Mouse (Mus musculus): ENCODE results near the gene Dvl1. TPM values are rescaled to one million over a fixed set of nuclear protein-coding genes. Genes with fewer than 3 reads are reported as not detected.

Dvl1 gene
- polyA plus RNA-seq, 1 experiment = 38.5 TPM

DNA sequence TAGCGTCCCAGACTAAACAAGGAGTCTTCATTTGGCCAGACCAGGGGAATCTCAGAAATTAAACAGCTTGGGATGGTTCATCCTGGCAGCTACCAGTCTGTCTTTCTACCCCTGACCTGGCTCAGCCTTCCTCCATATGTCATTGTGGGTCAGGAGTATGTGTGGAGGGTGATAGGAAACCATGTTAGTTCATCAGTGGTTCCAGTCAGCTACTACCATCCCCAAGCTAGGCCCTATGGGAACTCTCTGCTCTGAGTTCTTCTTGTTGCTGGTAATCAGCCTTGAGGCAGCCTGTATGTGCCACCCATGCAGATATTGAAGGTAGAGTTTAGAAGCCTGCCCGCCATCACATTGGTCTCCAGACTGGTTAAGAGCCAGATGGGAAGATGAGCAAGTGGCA, 51.1 kb downstream of the Dvl1 start:
- H3K4me1 ChIP-seq (ENCODE audit: control insufficient read depth, insufficient read depth, low read length) = peaks cover 5% of the 10 kb centered on the region; the same call in 1 of the 2 replicates
- TF ChIP-seq CTCF (IDR thresholded peaks at IDR 0.05; ENCODE audit: borderline replicate concordance, insufficient read depth, low read length) (no peak), POLR2A (IDR thresholded peaks at IDR 0.05; ENCODE audit: low read depth, low read length) (no peak)
- H3K27ac ChIP-seq (ENCODE audit: insufficient read depth, low read length) = no peak overlapping the region
- H3K4me3 ChIP-seq (ENCODE audit: insufficient read depth, low read length) = no peak overlapping the region

DNA sequence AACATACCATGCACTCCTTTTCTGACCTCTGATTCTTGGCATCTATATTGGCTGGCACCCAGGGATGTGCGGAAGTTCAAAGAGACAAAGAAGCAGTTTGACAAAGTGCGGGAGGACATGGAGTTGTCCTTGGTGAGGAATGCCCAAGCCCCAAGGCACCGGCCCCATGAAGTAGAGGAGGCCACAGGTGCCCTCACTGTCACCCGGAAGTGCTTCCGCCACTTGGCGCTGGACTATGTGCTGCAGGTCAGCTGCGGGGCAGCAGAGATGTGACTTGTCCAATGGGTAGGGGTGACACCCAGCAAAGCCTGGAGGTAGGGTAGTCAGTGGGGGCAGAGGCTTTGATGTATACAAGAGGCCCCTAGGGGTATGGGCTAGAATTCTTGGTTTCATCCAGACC, 52.2 kb downstream of the Dvl1 start:
- H3K4me1 ChIP-seq (ENCODE audit: control insufficient read depth, insufficient read depth, low read length) = 0 out of 2 replicates have a peak, but pooled peaks cover 4% of the 10 kb centered on the region
- no peak for TF ChIP-seq POLR2A (IDR thresholded peaks at IDR 0.05; ENCODE audit: low read depth, low read length)
- TF ChIP-seq CTCF (IDR thresholded peaks at IDR 0.05; ENCODE audit: borderline replicate concordance, insufficient read depth, low read length) = no peak
- H3K27ac ChIP-seq (ENCODE audit: insufficient read depth, low read length) = no peak overlapping the region

DNA sequence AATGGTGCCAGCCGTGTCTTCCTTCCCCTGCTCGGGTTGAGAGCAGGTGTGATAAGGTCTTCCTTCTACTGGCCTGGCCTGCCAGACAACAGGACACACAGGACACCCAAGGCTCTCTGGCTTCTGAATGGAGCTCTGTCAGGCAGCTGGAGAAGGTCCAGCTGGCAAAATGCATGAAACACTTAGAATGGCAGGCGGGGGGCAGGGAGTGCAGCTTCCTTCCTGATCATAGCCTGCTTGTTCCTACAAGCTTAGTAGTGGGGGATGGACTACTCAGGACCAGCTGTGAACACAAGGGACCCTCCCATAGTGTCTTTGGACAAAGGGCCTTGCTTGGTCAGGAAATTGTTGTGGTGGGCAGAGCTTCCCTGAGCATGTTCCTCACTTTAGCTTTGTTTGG, 54.0 kb downstream of the Dvl1 start:
- TF ChIP-seq POLR2A (IDR thresholded peaks at IDR 0.05; ENCODE audit: low read depth, low read length) = no peak
- no peak for TF ChIP-seq CTCF (IDR thresholded peaks at IDR 0.05; ENCODE audit: borderline replicate concordance, insufficient read depth, low read length)
- H3K4me3 ChIP-seq (ENCODE audit: insufficient read depth, low read length) = no peak overlapping the region
- no peaks in the 10 kb centered on the region for H3K4me1 ChIP-seq (ENCODE audit: control insufficient read depth, insufficient read depth, low read length)
- H3K27ac ChIP-seq (ENCODE audit: insufficient read depth, low read length) = no peak overlapping the region

More for the DNA sequence above, 52.2 kb downstream of the Dvl1 start:
- no peak overlapping the region for H3K4me3 ChIP-seq (ENCODE audit: insufficient read depth, low read length)

DNA sequence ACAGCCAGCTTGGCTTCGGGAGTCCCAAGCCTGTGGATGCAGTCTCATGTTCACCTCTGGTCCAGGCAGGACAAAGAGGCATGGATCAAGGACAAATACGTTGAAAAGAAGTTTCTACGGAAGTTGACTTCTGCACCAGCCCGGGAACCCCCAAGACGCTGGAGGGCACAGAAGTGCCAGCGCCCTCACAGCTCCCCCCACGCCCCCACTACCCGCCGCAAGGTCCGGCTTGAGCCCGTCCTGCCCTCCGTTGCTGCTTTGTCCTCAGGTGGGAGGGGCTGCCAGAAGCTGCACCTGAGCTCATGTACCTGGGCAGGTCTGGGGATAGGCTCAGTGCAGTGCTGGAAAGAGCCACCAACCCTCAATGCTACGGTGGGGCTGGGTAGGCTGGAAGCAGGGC, 56.0 kb downstream of the Dvl1 start:
- Histone ChIP-seq H3K4me3 (ENCODE audit: insufficient read depth, low read length) (no peak overlapping the region), H3K4me1 (ENCODE audit: control insufficient read depth, insufficient read depth, low read length) (no peaks in the 10 kb centered on the region), H3K27ac (ENCODE audit: insufficient read depth, low read length) (no peak overlapping the region)
- TF ChIP-seq POLR2A (IDR thresholded peaks at IDR 0.05; ENCODE audit: low read depth, low read length) (no peak), CTCF (IDR thresholded peaks at IDR 0.05; ENCODE audit: borderline replicate concordance, insufficient read depth, low read length) (no peak)

DNA sequence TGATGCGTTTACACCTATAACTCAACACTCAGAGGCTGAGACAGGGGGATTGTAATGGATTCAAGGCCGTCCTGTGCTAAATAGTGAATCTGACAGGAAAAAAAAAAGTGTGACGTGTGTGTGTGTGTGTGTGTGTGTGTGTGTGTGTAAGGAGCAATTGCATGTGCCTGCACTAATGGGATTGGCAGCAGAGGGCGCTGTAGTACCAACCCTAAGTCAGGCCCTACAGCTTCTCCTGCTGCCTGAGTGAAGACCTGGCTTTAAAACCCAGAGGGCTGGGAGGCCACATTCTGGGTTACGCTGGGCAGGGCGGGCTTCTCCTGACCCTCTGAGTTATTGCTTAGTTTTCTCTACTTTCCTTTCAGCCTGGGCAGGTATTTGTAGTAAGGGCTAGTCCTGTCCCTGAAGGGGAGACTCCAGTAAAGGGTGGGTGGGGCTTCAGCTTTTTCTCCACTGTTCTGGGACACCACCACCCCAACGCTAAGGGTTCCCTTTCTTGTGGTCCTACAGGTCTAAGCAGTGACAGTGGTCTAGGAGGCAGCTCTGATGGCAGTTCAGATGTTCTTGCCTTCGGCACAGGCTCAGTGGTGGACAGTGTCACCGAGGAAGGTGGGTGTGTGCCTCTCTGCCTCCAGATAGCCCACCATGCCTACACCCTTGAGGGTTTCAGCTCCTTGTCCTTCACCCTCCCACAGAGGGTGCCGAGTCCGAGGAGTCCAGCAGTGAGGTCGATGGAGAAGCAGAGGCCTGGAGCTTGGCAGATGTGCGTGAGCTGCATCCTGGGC, 57.3 kb downstream of the Dvl1 start:
- no peak overlapping the region for H3K4me3 ChIP-seq (ENCODE audit: insufficient read depth, low read length)

DNA sequence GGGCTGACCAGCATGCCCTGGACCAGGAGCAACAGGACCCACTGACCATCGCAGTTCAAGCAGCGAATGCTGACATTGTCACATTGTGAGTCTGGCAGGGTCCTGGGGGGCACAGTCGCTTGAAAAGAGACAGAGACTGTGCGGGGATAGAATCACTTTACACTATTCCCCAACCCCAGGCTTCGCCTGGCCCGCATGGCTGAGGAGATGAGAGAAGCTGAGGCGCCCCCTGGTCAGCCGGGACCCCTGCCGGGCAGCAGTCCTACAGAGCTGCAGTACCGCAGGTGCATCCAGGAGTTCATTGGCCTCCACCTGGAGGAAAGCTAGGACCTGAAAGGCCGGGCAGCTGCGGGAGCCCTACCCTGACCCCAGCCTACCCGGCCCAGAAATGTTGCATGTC, 58.4 kb downstream of the Dvl1 start:
- TF ChIP-seq CTCF (IDR thresholded peaks at IDR 0.05; ENCODE audit: borderline replicate concordance, insufficient read depth, low read length) = no peak
- no peak for TF ChIP-seq POLR2A (IDR thresholded peaks at IDR 0.05; ENCODE audit: low read depth, low read length)
- Histone ChIP-seq H3K4me3 (ENCODE audit: insufficient read depth, low read length) (no peak overlapping the region), H3K4me1 (ENCODE audit: control insufficient read depth, insufficient read depth, low read length) (no peaks in the 10 kb centered on the region), H3K27ac (ENCODE audit: insufficient read depth, low read length) (no peak overlapping the region)

More for the DNA sequence above, 57.3 kb downstream of the Dvl1 start:
- Histone ChIP-seq H3K4me1 (ENCODE audit: control insufficient read depth, insufficient read depth, low read length) (no peaks in the 10 kb centered on the region), H3K27ac (ENCODE audit: insufficient read depth, low read length) (no peak overlapping the region)
- TF ChIP-seq CTCF (IDR thresholded peaks at IDR 0.05; ENCODE audit: borderline replicate concordance, insufficient read depth, low read length) (peak; percentile 43; the same call in 1 of the 2 replicates), POLR2A (IDR thresholded peaks at IDR 0.05; ENCODE audit: low read depth, low read length) (no peak)

DNA sequence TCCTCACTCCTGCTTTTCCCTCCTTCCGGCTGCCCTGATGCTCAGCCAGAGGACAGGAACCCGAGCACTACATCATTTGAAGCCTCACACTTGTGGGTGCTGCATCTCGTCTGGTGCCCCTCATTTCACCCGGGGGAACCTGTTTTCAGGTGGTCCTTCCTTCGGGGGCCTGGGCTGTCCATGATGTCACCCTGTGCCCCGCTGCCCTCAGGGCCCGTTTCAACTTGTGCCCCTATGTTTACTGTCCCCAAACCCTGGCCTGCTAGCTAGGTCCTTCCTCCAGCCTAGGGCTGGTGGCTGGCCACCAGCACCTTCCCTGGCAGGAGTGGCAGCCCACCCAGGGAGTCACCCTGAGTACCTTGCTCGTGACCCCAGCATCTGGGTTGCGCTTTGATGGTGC, 58.9 kb downstream of the Dvl1 start:
- no peak overlapping the region for H3K4me3 ChIP-seq (ENCODE audit: insufficient read depth, low read length)
- TF ChIP-seq CTCF (IDR thresholded peaks at IDR 0.05; ENCODE audit: borderline replicate concordance, insufficient read depth, low read length) (no peak), POLR2A (IDR thresholded peaks at IDR 0.05; ENCODE audit: low read depth, low read length) (no peak)
- no peaks in the 10 kb centered on the region for H3K4me1 ChIP-seq (ENCODE audit: control insufficient read depth, insufficient read depth, low read length)
- no peak overlapping the region for H3K27ac ChIP-seq (ENCODE audit: insufficient read depth, low read length)

DNA sequence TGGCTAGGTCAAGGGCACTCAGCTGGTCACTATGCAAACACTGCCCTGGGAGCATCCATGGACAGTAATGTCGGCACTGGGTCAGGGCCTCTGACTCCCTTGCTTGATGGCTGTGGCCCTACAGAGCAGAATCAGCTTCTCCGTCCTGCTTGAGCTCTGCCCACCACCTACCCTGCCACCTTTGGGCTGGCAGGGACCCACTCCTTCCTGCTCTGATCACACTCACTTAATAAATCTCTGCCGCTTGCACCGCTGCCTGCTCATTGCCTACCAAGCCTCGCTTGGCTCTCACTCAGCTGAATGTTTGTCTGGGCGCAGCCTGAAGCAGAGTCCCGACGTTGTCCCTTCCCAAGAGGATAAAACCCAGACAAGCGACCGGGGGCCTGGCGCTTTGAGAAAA, 59.8 kb downstream of the Dvl1 start:
- no peak for TF ChIP-seq CTCF (IDR thresholded peaks at IDR 0.05; ENCODE audit: borderline replicate concordance, insufficient read depth, low read length)
- TF ChIP-seq POLR2A (IDR thresholded peaks at IDR 0.05; ENCODE audit: low read depth, low read length) = no peak
- H3K4me1 ChIP-seq (ENCODE audit: control insufficient read depth, insufficient read depth, low read length) = no peaks in the 10 kb centered on the region
- no peak overlapping the region for H3K27ac ChIP-seq (ENCODE audit: insufficient read depth, low read length)

DNA sequence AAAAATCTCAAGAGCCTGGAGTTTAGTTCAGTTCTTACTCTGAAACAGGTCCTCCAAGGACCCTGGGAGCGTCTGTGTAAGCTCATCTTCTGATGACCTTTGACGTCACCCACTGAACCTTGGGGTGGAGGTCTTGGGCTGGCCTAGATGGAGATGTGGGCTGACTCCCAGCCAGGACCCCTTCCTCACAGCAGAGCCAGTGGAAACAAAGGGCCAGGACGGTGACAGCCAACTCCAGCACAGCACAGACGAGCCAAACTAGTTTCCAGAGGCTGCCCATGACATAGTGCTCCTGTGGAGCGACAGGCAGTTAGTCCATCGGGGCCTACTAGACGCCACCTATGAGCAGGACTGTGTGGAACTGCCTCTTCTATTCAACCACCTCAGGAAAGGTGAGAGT, 61.1 kb downstream of the Dvl1 start:
- no peaks in the 10 kb centered on the region for H3K4me1 ChIP-seq (ENCODE audit: control insufficient read depth, insufficient read depth, low read length)
- H3K27ac ChIP-seq (ENCODE audit: insufficient read depth, low read length) = no peak overlapping the region
- TF ChIP-seq POLR2A (IDR thresholded peaks at IDR 0.05; ENCODE audit: low read depth, low read length) = no peak
- TF ChIP-seq CTCF (IDR thresholded peaks at IDR 0.05; ENCODE audit: borderline replicate concordance, insufficient read depth, low read length) = no peak
- no peak overlapping the region for H3K4me3 ChIP-seq (ENCODE audit: insufficient read depth, low read length)

More for the DNA sequence above, 59.8 kb downstream of the Dvl1 start:
- H3K4me3 ChIP-seq (ENCODE audit: insufficient read depth, low read length) = no peak overlapping the region

DNA sequence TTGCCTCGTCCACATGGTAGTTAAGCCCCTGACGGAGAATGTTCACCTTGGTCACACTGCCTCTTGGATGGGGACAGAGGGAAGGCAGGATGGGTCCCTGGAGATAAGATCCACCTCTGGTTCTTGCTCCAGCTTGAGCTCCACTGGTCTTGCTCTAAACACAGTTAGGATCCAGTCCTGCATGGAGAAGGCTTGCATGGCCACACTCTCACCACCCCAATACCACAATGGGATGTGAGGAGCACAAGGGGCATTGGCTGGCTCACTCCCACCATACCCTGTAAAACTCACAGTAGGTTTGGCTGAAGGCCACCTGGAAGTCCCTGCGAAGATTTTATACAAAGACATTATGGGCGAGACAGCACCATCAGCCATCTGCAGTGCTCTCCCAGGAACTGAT, 61.5 kb downstream of the Dvl1 start:
- H3K27ac ChIP-seq (ENCODE audit: insufficient read depth, low read length) = no peak overlapping the region
- no peaks in the 10 kb centered on the region for H3K4me1 ChIP-seq (ENCODE audit: control insufficient read depth, insufficient read depth, low read length)
- no peak overlapping the region for H3K4me3 ChIP-seq (ENCODE audit: insufficient read depth, low read length)
- TF ChIP-seq CTCF (IDR thresholded peaks at IDR 0.05; ENCODE audit: borderline replicate concordance, insufficient read depth, low read length) = no peak
- TF ChIP-seq POLR2A (IDR thresholded peaks at IDR 0.05; ENCODE audit: low read depth, low read length) = no peak

Other genes with a start within 250 kb of the Dvl1 start
- 11.7 and 13.5 TPM in 2 replicates for gene Slc35e2, start 246.0 kb upstream of the Dvl1 start, polyA plus RNA-seq (2011; ENCODE audit: insufficient read length, low read depth, missing spikeins)
- 75.2 and 77.0 TPM in 2 replicates for gene Cdk11b, start 222.5 kb upstream of the Dvl1 start, polyA plus RNA-seq (2011; ENCODE audit: insufficient read length, low read depth, missing spikeins)
- gene Gm10563, start 202.0 kb upstream of the Dvl1 start, polyA plus RNA-seq (2011; ENCODE audit: insufficient read length, low read depth, missing spikeins) = not detected in 2 replicates
- gene Mmp23, start 194.0 kb upstream of the Dvl1 start, polyA plus RNA-seq (2011; ENCODE audit: insufficient read length, low read depth, missing spikeins) = 80.7 and 93.1 TPM in 2 replicates
- gene Mib2, start 178.2 kb upstream of the Dvl1 start, polyA plus RNA-seq (2011; ENCODE audit: insufficient read length, low read depth, missing spikeins) = 17.2 and 21.1 TPM in 2 replicates
- gene Fndc10, start 153.1 kb upstream of the Dvl1 start, polyA plus RNA-seq (2011; ENCODE audit: insufficient read length, low read depth, missing spikeins) = 11.1 and 16.1 TPM in 2 replicates
- 101 and 104 TPM in 2 replicates for gene Ssu72, start 142.6 kb upstream of the Dvl1 start, polyA plus RNA-seq (2011; ENCODE audit: insufficient read length, low read depth, missing spikeins)
- gene Tmem240, start 112.6 kb upstream of the Dvl1 start, polyA plus RNA-seq (2011; ENCODE audit: insufficient read length, low read depth, missing spikeins) = 1.0 and 1.2 TPM in 2 replicates
- gene Atad3a, start 86.3 kb upstream of the Dvl1 start, polyA plus RNA-seq (2011; ENCODE audit: insufficient read length, low read depth, missing spikeins) = 48.8 and 55.2 TPM in 2 replicates
- gene Vwa1, start 72.7 kb upstream of the Dvl1 start, polyA plus RNA-seq (2011; ENCODE audit: insufficient read length, low read depth, missing spikeins) = 0.67 and 0.77 TPM in 2 replicates
- gene Tmem88b, start 61.5 kb upstream of the Dvl1 start, polyA plus RNA-seq (2011; ENCODE audit: insufficient read length, low read depth, missing spikeins) = 0.25 and 0.52 TPM in 2 replicates
- not detected in 2 replicates for gene Ankrd65, start 57.0 kb upstream of the Dvl1 start, polyA plus RNA-seq (2011; ENCODE audit: insufficient read length, low read depth, missing spikeins)
- gene Mrpl20, start 44.5 kb upstream of the Dvl1 start, polyA plus RNA-seq (2011; ENCODE audit: insufficient read length, low read depth, missing spikeins) = 115 and 129 TPM in 2 replicates
- gene Ccnl2, start 34.9 kb upstream of the Dvl1 start, polyA plus RNA-seq (2011; ENCODE audit: insufficient read length, low read depth, missing spikeins) = 74.3 and 91.9 TPM in 2 replicates
- 73.1 and 74.4 TPM in 2 replicates for gene Aurkaip1, start 16.1 kb upstream of the Dvl1 start, polyA plus RNA-seq (2011; ENCODE audit: insufficient read length, low read depth, missing spikeins)
- gene Mxra8, start 7.7 kb upstream of the Dvl1 start, polyA plus RNA-seq (2011; ENCODE audit: insufficient read length, low read depth, missing spikeins) = 441 and 484 TPM in 2 replicates
- gene Tas1r3, start 16.0 kb downstream of the Dvl1 start, polyA plus RNA-seq (2011; ENCODE audit: insufficient read length, low read depth, missing spikeins) = 0.14 TPM in 1 of 2 replicates, not detected in the other
- gene Cptp, start 22.0 kb downstream of the Dvl1 start, polyA plus RNA-seq (2011; ENCODE audit: insufficient read length, low read depth, missing spikeins) = 17.4 and 21.5 TPM in 2 replicates
- gene Ints11, start 22.1 kb downstream of the Dvl1 start, polyA plus RNA-seq (2011; ENCODE audit: insufficient read length, low read depth, missing spikeins) = 33.2 and 40.0 TPM in 2 replicates
- 23.2 and 27.1 TPM in 2 replicates for gene Pusl1, start 44.4 kb downstream of the Dvl1 start, polyA plus RNA-seq (2011; ENCODE audit: insufficient read length, low read depth, missing spikeins)
- gene Acap3, start 44.4 kb downstream of the Dvl1 start, polyA plus RNA-seq (2011; ENCODE audit: insufficient read length, low read depth, missing spikeins) = 18.1 and 25.7 TPM in 2 replicates
- gene Ube2j2, start 96.4 kb downstream of the Dvl1 start, polyA plus RNA-seq (2011; ENCODE audit: insufficient read length, low read depth, missing spikeins) = 82.9 and 96.0 TPM in 2 replicates
- gene C1qtnf12, start 114.9 kb downstream of the Dvl1 start, polyA plus RNA-seq (2011; ENCODE audit: insufficient read length, low read depth, missing spikeins) = 25.2 and 31.0 TPM in 2 replicates
- gene B3galt6, start 145.2 kb downstream of the Dvl1 start, polyA plus RNA-seq (2011; ENCODE audit: insufficient read length, low read depth, missing spikeins) = 5.3 and 5.4 TPM in 2 replicates
- gene Sdf4, start 145.5 kb downstream of the Dvl1 start, polyA plus RNA-seq (2011; ENCODE audit: insufficient read length, low read depth, missing spikeins) = 172 and 187 TPM in 2 replicates
- 1.8 and 2.8 TPM in 2 replicates for gene Tnfrsf4, start 166.4 kb downstream of the Dvl1 start, polyA plus RNA-seq (2011; ENCODE audit: insufficient read length, low read depth, missing spikeins)
- gene Tnfrsf18, start 178.8 kb downstream of the Dvl1 start, polyA plus RNA-seq (2011; ENCODE audit: insufficient read length, low read depth, missing spikeins) = 1.4 TPM in 1 of 2 replicates, not detected in the other
- not detected in 2 replicates for gene Ttll10, start 212.0 kb downstream of the Dvl1 start, polyA plus RNA-seq (2011; ENCODE audit: insufficient read length, low read depth, missing spikeins)